Mouse (Mus musculus) MEL-GATA-1-ER (cell line): ENCODE data around the gene Dock9.

ENCODE experiments used
- DNase-seq: peaks from one replicate; pipeline ENCODE4 v3.0.0-alpha.2; 2012; ENCODE audit warnings: low read depth; ENCODE audit errors: extremely low read depth

The Dock9 gene

GRCm38 (mm10) chr14:121793639-121794038 is 4.0 kb downstream of the Dock9 start:
- peak; percentile 57 for DNase-seq

GRCm38 (mm10) chr14:121791935-121792334 is 5.7 kb downstream of the Dock9 start:
- DNase-seq, result no peak

- no peak for DNase-seq
Observed at GRCm38 (mm10) chr14:121791112-121791511, 6.5 kb downstream of the Dock9 start.

- DNase-seq, result no peak
Observed at GRCm38 (mm10) chr14:121789273-121789672, 8.4 kb downstream of the Dock9 start.

- no peak for DNase-seq
Observed at GRCm38 (mm10) chr14:121788451-121788850, 9.2 kb downstream of the Dock9 start.

GRCm38 (mm10) chr14:121787430-121787829 is 10.2 kb downstream of the Dock9 start:
- DNase-seq, result no peak

- DNase-seq, result no peak
Observed at GRCm38 (mm10) chr14:121786900-121787299, 10.7 kb downstream of the Dock9 start.

GRCm38 (mm10) chr14:121785394-121785793 is 12.2 kb downstream of the Dock9 start:
- no peak for DNase-seq

- DNase-seq, result no peak
Observed at GRCm38 (mm10) chr14:121780942-121781531, 16.6 kb downstream of the Dock9 start.

- DNase-seq, result no peak
Observed at GRCm38 (mm10) chr14:121780144-121780913, 17.3 kb downstream of the Dock9 start.

- DNase-seq, result no peak
Observed at GRCm38 (mm10) chr14:121779620-121780019, 18.0 kb downstream of the Dock9 start.

- no peak for DNase-seq
Observed at GRCm38 (mm10) chr14:121777279-121777831, 20.3 kb downstream of the Dock9 start.

- no peak for DNase-seq
Observed at GRCm38 (mm10) chr14:121776749-121777148, 20.9 kb downstream of the Dock9 start.

GRCm38 (mm10) chr14:121762021-121762452 is 35.6 kb downstream of the Dock9 start:
- DNase-seq, result no peak

GRCm38 (mm10) chr14:121760403-121760802 is 37.2 kb downstream of the Dock9 start:
- no peak for DNase-seq

- DNase-seq, result no peak
Observed at GRCm38 (mm10) chr14:121754110-121754509, 43.5 kb downstream of the Dock9 start.

- no peak for DNase-seq
Observed at GRCm38 (mm10) chr14:121752686-121753426, 44.8 kb downstream of the Dock9 start.

GRCm38 (mm10) chr14:121749606-121750005 is 48.0 kb downstream of the Dock9 start:
- no peak for DNase-seq

- no peak for DNase-seq
Observed at GRCm38 (mm10) chr14:121749084-121749483, 48.6 kb downstream of the Dock9 start.

GRCm38 (mm10) chr14:121747360-121747759 is 50.3 kb downstream of the Dock9 start:
- no peak for DNase-seq

GRCm38 (mm10) chr14:121743787-121744417 is 53.7 kb downstream of the Dock9 start:
- DNase-seq, result no peak
